Mouse (Mus musculus) spleen, postnatal 10 days (tissue): ENCODE data around the gene Vmn2r16.

Experiments used
- DNase-seq, 2 experiments: peaks; one replicate each; pipeline ENCODE4 v3.0.0; 2021 to 2022; ENCODE audit warnings: low spot score in 2 of 2

The Vmn2r16 gene

DNA sequence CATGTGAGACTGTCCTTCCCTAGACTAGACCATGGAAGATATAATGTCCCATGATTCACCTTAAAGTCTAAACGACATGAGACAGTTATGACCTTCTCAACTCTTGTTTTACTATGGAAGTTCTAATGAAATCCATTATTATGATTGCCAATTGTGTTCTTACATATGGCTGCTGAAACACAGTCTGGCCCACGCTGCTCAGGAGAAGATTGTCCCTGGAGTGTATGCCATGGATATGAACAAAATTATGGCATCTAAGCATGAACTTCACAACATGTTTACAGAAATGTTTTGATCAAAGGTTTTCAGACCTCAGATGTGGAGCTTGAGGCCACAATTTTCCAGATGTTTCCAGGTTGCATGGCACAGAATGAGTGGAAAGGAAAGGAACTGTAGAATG, at the start of gene Vmn2r16:
Gene Vmn2r16 (plus strand): TSS at position 301 of the 400 bp plus-strand sequence.
- no peak for DNase-seq

DNA sequence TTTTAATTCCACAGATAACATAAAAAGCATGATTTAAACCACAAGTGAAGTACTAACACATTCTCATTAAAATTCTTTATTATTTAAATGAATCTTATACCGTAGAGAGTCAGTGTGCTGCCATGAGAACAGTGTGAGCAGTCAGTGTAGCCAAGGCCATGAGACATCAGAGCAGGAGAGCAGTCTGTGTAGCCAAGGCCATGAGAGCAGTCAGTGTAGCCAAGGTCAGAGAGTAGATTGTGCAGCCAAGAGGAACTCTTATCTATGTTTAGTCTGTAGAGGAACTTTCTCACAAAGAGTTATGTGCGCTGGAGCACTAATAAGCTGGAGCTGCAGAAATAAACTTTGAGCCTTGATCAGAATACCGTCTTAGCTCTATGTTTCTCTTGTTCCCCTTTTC, 35.3 kb upstream of the Vmn2r16 start:
- no peak for DNase-seq

DNA sequence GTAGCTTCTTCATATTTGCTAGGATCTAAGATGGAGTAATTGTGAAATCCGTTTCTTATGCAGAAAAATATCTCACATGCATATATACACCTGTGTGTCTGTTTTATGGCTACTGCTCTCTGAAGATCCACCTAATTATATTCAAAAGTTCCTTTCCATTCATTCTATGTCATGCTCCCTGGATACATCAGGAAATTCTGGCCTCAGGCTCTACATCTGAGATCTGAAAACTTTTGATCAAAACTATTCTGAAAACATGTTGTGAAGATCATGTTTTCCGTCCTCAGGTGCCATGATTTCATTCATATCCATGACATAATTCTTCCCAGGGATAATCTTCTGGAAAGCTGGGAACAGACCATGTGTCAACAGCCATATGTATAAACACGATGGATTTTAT, 32.4 kb upstream of the Vmn2r16 start, which contains the start of gene Vmn2r15:
Gene Vmn2r15 (minus strand): TSS at position 101 of the 400 bp plus-strand sequence.
- no peak for DNase-seq

DNA sequence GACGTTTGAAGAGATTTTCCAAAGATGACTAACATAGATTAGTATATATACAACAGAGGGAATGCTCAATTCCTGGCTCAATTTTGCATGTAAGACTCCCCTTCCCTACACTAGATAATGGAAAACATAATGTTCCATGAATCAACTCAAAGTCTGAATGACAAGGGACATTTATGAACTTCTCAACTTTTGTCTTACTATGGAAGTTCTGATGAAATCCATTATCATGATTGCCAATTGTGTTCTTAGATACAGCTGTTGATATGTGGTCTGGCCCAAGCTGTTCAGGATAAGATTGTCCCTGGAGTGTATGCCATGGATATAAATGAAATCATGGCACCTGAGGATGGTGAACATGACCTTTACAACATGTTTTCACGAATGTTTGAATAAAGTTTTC, 89.4 kb downstream of the Vmn2r16 start, which contains the start of gene Vmn2r17:
Gene Vmn2r17 (plus strand): TSS at position 301 of the 400 bp plus-strand sequence.
- DNase-seq, result no peak
